Mouse (Mus musculus): ENCODE results near the gene Vmn1r202. TPM values are rescaled to one million over a fixed set of nuclear protein-coding genes. Genes with fewer than 3 reads are reported as not detected.

Vmn1r202 gene
- 0.09 TPM in 1 of 4 replicates, not detected in the others for total RNA-seq (2023)

DNA sequence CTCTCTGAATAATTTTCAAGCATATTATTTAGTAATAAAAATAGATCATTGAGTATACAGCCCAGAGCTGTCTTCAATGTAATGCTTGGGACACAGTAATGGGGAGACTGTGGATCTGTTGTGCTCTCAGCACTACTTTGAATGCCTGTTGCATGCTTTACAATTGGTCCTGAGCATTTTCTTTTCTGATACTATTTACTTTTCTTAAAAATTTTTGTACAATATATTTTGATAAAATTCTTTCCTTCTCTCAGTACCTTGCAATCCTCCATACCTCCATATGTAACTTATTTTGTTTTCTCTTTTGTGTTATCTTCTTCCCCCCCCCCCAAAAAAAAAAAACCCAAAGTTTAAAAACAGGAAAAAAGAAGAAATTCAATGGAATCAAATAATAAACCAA lies at the start of gene Vmn1r202:
Gene Vmn1r202, minus strand, starts transcription at position 101 of the 400 bp plus-strand sequence.

DNA sequence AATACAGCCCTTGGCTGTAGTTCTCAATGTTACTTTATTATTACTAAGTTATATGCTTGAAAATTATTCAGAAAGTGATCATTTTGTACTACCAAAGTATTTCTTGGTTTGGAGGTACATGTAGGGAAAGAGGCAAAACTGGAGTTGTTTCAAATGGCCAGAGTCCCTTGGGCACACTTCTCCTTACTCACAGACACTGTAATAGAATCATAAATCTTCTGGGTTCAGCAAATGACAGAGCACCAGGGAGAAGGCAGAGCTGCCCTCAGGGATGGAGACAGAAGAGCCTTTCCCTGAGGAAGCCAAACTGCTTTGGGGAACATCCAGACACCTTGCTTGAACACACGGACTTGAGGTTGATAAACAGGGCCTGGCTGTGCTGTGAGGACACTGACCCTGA lies 47.7 kb upstream of the Vmn1r202 start, which contains the start of gene Vmn1r204:
Gene Vmn1r204, plus strand, starts transcription at position 301 of the 400 bp plus-strand sequence.

GRCm38 (mm10) chr13:22517814-22518213 lies 12.6 kb upstream of the Vmn1r202 start, which contains the start of gene Vmn1r203:
Gene Vmn1r203, plus strand, starts transcription at chr13:22518114.

GRCm38 (mm10) chr13:22471623-22472022 lies 33.6 kb downstream of the Vmn1r202 start, which contains the start of gene Vmn1r201:
Gene Vmn1r201, plus strand, starts transcription at chr13:22471923.

Other genes starting within 250 kb of the Vmn1r202 start
- gene Vmn1r195, start 234.9 kb downstream of the Vmn1r202 start, total RNA-seq (2023), result not detected in 4 replicates
- not detected in 4 replicates for gene Vmn1r196, start 215.5 kb downstream of the Vmn1r202 start, total RNA-seq (2023)
- not detected in 4 replicates for gene Vmn1r197, start 180.8 kb downstream of the Vmn1r202 start, total RNA-seq (2023)
- not detected in 4 replicates for gene Vmn1r198, start 155.0 kb downstream of the Vmn1r202 start, total RNA-seq (2023)
- not detected in 4 replicates for gene Vmn1r199, start 125.6 kb downstream of the Vmn1r202 start, total RNA-seq (2023)
- gene Vmn1r200, start 115.0 kb downstream of the Vmn1r202 start, total RNA-seq (2023), result not detected in 4 replicates
- gene Vmn1r201, start 33.5 kb downstream of the Vmn1r202 start, total RNA-seq (2023), result not detected in 4 replicates
- gene Vmn1r203, start 12.7 kb upstream of the Vmn1r202 start, total RNA-seq (2023), result not detected in 4 replicates
- not detected in 4 replicates for gene Vmn1r204, start 47.8 kb upstream of the Vmn1r202 start, total RNA-seq (2023)
- not detected in 4 replicates for gene Vmn1r205, start 87.6 kb upstream of the Vmn1r202 start, total RNA-seq (2023)
- not detected in 4 replicates for gene Vmn1r206, start 118.9 kb upstream of the Vmn1r202 start, total RNA-seq (2023)
- gene Vmn1r207-ps, start 224.2 kb upstream of the Vmn1r202 start, total RNA-seq (2023), result not detected in 4 replicates

All from B cell, adult 62 days (primary cell).